Mouse (Mus musculus) cerebellum, adult 9-10 months (tissue): ENCODE results near the gene 4930595D18Rik.

Experiments
- DNase-seq: peaks from one replicate; pipeline ENCODE4 v3.0.0; 2022

4930595D18Rik gene

GRCm38 (mm10) chr12:111165146-111165812, 19.0 kb downstream of the 4930595D18Rik start:
- DNase-seq, result peak; percentile 62

- peak; percentile 86 for DNase-seq
Measured at GRCm38 (mm10) chr12:111164310-111164751, 20.0 kb downstream of the 4930595D18Rik start.

GRCm38 (mm10) chr12:111162312-111163061, 21.8 kb downstream of the 4930595D18Rik start:
- DNase-seq, result no peak

GRCm38 (mm10) chr12:111161943-111162311, 22.4 kb downstream of the 4930595D18Rik start:
- DNase-seq, result no peak

- no peak for DNase-seq
Measured at GRCm38 (mm10) chr12:111160871-111161270, 23.4 kb downstream of the 4930595D18Rik start.

GRCm38 (mm10) chr12:111159659-111160428, 24.4 kb downstream of the 4930595D18Rik start:
- DNase-seq, result no peak

GRCm38 (mm10) chr12:111155756-111156155, 28.5 kb downstream of the 4930595D18Rik start:
- DNase-seq, result no peak

- no peak for DNase-seq
Measured at GRCm38 (mm10) chr12:111154641-111155040, 29.6 kb downstream of the 4930595D18Rik start.

- DNase-seq, result no peak
Measured at GRCm38 (mm10) chr12:111153946-111154345, 30.3 kb downstream of the 4930595D18Rik start.

GRCm38 (mm10) chr12:111152981-111153710, 31.1 kb downstream of the 4930595D18Rik start:
- peak; percentile 52 for DNase-seq

GRCm38 (mm10) chr12:111152579-111152978, 31.7 kb downstream of the 4930595D18Rik start:
- DNase-seq, result no peak

- DNase-seq, result no peak
Measured at GRCm38 (mm10) chr12:111151422-111152156, 32.7 kb downstream of the 4930595D18Rik start.

- no peak for DNase-seq
Measured at GRCm38 (mm10) chr12:111150236-111150596, 34.1 kb downstream of the 4930595D18Rik start.

GRCm38 (mm10) chr12:111149495-111150235, 34.6 kb downstream of the 4930595D18Rik start:
- DNase-seq, result no peak

- DNase-seq, result no peak
Measured at GRCm38 (mm10) chr12:111145269-111145668, 39.0 kb downstream of the 4930595D18Rik start.

- no peak for DNase-seq
Measured at GRCm38 (mm10) chr12:111144598-111144997, 39.7 kb downstream of the 4930595D18Rik start.

- DNase-seq, result no peak
Measured at GRCm38 (mm10) chr12:111143509-111144063, 40.7 kb downstream of the 4930595D18Rik start.

- no peak for DNase-seq
Measured at GRCm38 (mm10) chr12:111143005-111143508, 41.2 kb downstream of the 4930595D18Rik start.

- DNase-seq, result no peak
Measured at GRCm38 (mm10) chr12:111137079-111137478, 47.2 kb downstream of the 4930595D18Rik start.

- DNase-seq, result no peak
Measured at GRCm38 (mm10) chr12:111135953-111136352, 48.3 kb downstream of the 4930595D18Rik start.
